Mouse (Mus musculus) gastrocnemius, adult 8-10 months (tissue): ENCODE measurements at regions not wholly inside any gene's neighbourhood (a gene's known extent, or its start where the extent isn't known, plus 50 kb on each side); places are given as distances from the start of the nearest gene placed in this dataset.

Experiments used
- DNase-seq, 2 experiments: peaks; one replicate each; pipeline ENCODE4 v3.0.0; 2022; ENCODE audit warnings: low spot score in 2 of 2

GRCm38 (mm10) chr5:111595438-111595837 is 138.3 kb upstream of the Gm26897 start:
- no peak for DNase-seq

- DNase-seq = no peak
Measured at GRCm38 (mm10) chr5:111597733-111598132, 136.0 kb upstream of the Gm26897 start.

- peak in 1 of 2 experiments; percentile 39 for DNase-seq
Measured at GRCm38 (mm10) chr5:111601711-111602521, 131.8 kb upstream of the Gm26897 start.

GRCm38 (mm10) chr5:111613687-111614086 is 120.0 kb upstream of the Gm26897 start:
- no peak for DNase-seq

GRCm38 (mm10) chr5:111619974-111620373 is 113.8 kb upstream of the Gm26897 start:
- DNase-seq = peak; percentile 72 to 83

GRCm38 (mm10) chr5:111620626-111621025 is 113.1 kb upstream of the Gm26897 start:
- peak; percentile 81 to 86 for DNase-seq

- peak; percentile 39 to 56 for DNase-seq
Measured at GRCm38 (mm10) chr5:111622481-111622880, 111.2 kb upstream of the Gm26897 start.

GRCm38 (mm10) chr5:111626273-111626798 is 107.4 kb upstream of the Gm26897 start:
- DNase-seq = no peak

GRCm38 (mm10) chr5:111630313-111630844 is 103.3 kb upstream of the Gm26897 start:
- no peak for DNase-seq

GRCm38 (mm10) chr5:111631572-111632161 is 102.1 kb upstream of the Gm26897 start:
- DNase-seq = no peak

- no peak for DNase-seq
Measured at GRCm38 (mm10) chr5:111635092-111635491, 98.6 kb upstream of the Gm26897 start.

- no peak for DNase-seq
Measured at GRCm38 (mm10) chr5:111636969-111637368, 96.8 kb upstream of the Gm26897 start.

GRCm38 (mm10) chr5:111638306-111638705 is 95.4 kb upstream of the Gm26897 start:
- DNase-seq = no peak

- DNase-seq = no peak
Measured at GRCm38 (mm10) chr5:111639476-111640287, 94.0 kb upstream of the Gm26897 start.

GRCm38 (mm10) chr5:111640976-111641375 is 92.7 kb upstream of the Gm26897 start:
- no peak for DNase-seq

GRCm38 (mm10) chr5:111641685-111642084 is 92.0 kb upstream of the Gm26897 start:
- no peak for DNase-seq

GRCm38 (mm10) chr5:111644142-111644541 is 89.6 kb upstream of the Gm26897 start:
- DNase-seq = no peak

GRCm38 (mm10) chr5:111644788-111645187 is 88.9 kb upstream of the Gm26897 start:
- no peak for DNase-seq

GRCm38 (mm10) chr5:111647686-111648200 is 86.0 kb upstream of the Gm26897 start:
- no peak for DNase-seq

GRCm38 (mm10) chr5:111648481-111648880 is 85.2 kb upstream of the Gm26897 start:
- no peak for DNase-seq

GRCm38 (mm10) chr5:111649012-111649411 is 84.7 kb upstream of the Gm26897 start:
- DNase-seq = peak in 1 of 2 experiments; percentile 27
